ENCODE assay signal across 8 mouse cellular contexts in genomic region chr5:123149451-123150400, GRCm38 (mm10). TPM values are rescaled to one million over a fixed set of nuclear protein-coding genes. Genes with fewer than 3 reads are reported as not detected.
DNase-seq lines count a peak whose midpoint lies in the region; ATAC-seq lines count a peak whose summit lies in the region.

No protein-coding gene starts in this region.

- no peaks in the 10 kb centered on the region for H3K27me3 ChIP-seq in embryonic facial prominence, embryonic 13.5 days
- H3K27me3 ChIP-seq in limb, embryonic 13.5 days = no peaks in the 10 kb centered on the region
- no peaks in the 10 kb centered on the region for H3K27me3 ChIP-seq in midbrain, embryonic 14.5 days (ENCODE audit: control insufficient read depth, insufficient read depth, low read length)

- H3K9ac ChIP-seq in embryonic facial prominence, embryonic 13.5 days = peak overlapping the region; percentile 62
- peak overlapping the region; percentile 40 for H3K9ac ChIP-seq in limb, embryonic 13.5 days
- H3K9ac ChIP-seq in midbrain, embryonic 14.5 days (replicated peaks; ENCODE audit: low read length) = peak overlapping the region; percentile 37

- no peak overlapping the region; the same call in 1 of the 2 replicates for H3K27ac ChIP-seq in embryonic facial prominence, embryonic 13.5 days
- 0 out of 2 replicates have a peak overlapping the region, but pooled peaks have one; percentile 33 for H3K27ac ChIP-seq in limb, embryonic 13.5 days
- H3K27ac ChIP-seq in midbrain, embryonic 14.5 days (replicated peaks; ENCODE audit: low read depth, low read length) = peak overlapping the region; percentile 20; the same call in 1 of the 2 replicates

- H3K4me1 ChIP-seq in embryonic facial prominence, embryonic 13.5 days = peaks cover 56% of the 10 kb centered on the region
- peaks cover 56% of the 10 kb centered on the region for H3K4me1 ChIP-seq in limb, embryonic 13.5 days
- peaks cover 42% of the 10 kb centered on the region for H3K4me1 ChIP-seq in midbrain, embryonic 14.5 days (ENCODE audit: control insufficient read depth, insufficient read depth, low read length)

- whole genome bisulfite sequencing in embryonic facial prominence, embryonic 13.5 days = 9% methylated on average over 19 of the region's 19 CpGs
- 9% methylated on average over 19 of the region's 19 CpGs for WGBS in limb, embryonic 13.5 days
- WGBS in midbrain, embryonic 14.5 days = 11% methylated on average over 19 of the region's 19 CpGs

- H3K9me3 ChIP-seq in embryonic facial prominence, embryonic 13.5 days = no peaks in the 10 kb centered on the region
- H3K9me3 ChIP-seq in limb, embryonic 13.5 days = no peaks in the 10 kb centered on the region
- H3K9me3 ChIP-seq in midbrain, embryonic 14.5 days (ENCODE audit: control insufficient read depth, low read length) = no peaks in the 10 kb centered on the region

- peak; percentile 75; the same call in 1 of the 2 replicates for ATAC-seq in embryonic facial prominence, embryonic 13.5 days (ENCODE audit: insufficient number of reproducible peaks, insufficient read depth, low FRiP score, low TSS enrichment, low read depth)
- peak; percentile 87 for ATAC-seq in limb, embryonic 13.5 days (ENCODE audit: low FRiP score, low read depth)
- ATAC-seq in midbrain, embryonic 14.5 days (ENCODE audit: low FRiP score, low TSS enrichment) = peak; percentile 85

- H3K4me3 ChIP-seq in embryonic facial prominence, embryonic 13.5 days = peak overlapping the region; percentile 41
- H3K4me3 ChIP-seq in limb, embryonic 13.5 days = peak overlapping the region; percentile 40
- peak overlapping the region; percentile 36 for H3K4me3 ChIP-seq in midbrain, embryonic 14.5 days (replicated peaks; ENCODE audit: low read depth, low read length)

- peak; percentile 90 for DNase-seq in 416B (ENCODE audit: low read depth)
- peak; percentile 81 to 84 for DNase-seq in adrenal gland, postnatal 4 days (ENCODE audit: low spot score in 2 of 2)
- DNase-seq in heart, adult 8-10 months (ENCODE audit: low spot score) = peak; percentile 89
- peak; percentile 86 to 92 for DNase-seq in kidney, adult 8-10 months
- peak; percentile 92 for DNase-seq in midbrain, embryonic 14.5 days
- DNase-seq in spleen, adult 18-20 months = peak; percentile 79 to 90

- H3K36me3 ChIP-seq in embryonic facial prominence, embryonic 13.5 days = peaks cover 81% of the 10 kb centered on the region
- peaks cover 90% of the 10 kb centered on the region for H3K36me3 ChIP-seq in limb, embryonic 13.5 days
- peaks cover 79% of the 10 kb centered on the region for H3K36me3 ChIP-seq in midbrain, embryonic 14.5 days (ENCODE audit: control insufficient read depth, insufficient read depth, low read length)

- H3K4me2 ChIP-seq in embryonic facial prominence, embryonic 13.5 days = peak overlapping the region; percentile 68
- peak overlapping the region; percentile 67 for H3K4me2 ChIP-seq in limb, embryonic 13.5 days (replicated peaks)
- H3K4me2 ChIP-seq in midbrain, embryonic 14.5 days (ENCODE audit: low read length) = peak overlapping the region; percentile 60

RNA-seq across cellular contexts. Expression of gene Setd1b, which starts 7.7 kb away (rescaled TPM):
- 10 to 100 TPM; 36.8 to 37.2 TPM for total RNA-seq in adrenal gland, postnatal 4 days (2021)
- polyA plus RNA-seq in embryonic facial prominence, embryonic 13.5 days (2015; fragmentation: Nextera tagmentation; extraction: Ambion mirVana) = 12.3 and 13.0 TPM in 2 replicates
- 10 to 100 TPM; 14.3 to 21.5 (median 18.2) TPM for total RNA-seq in heart, adult 8-10 months (2022)
- 11.1 and 12.0 TPM in 2 replicates for polyA plus RNA-seq in limb, embryonic 13.5 days (2015; fragmentation: Nextera tagmentation; extraction: Ambion mirVana)
- polyA plus RNA-seq in midbrain, embryonic 14.5 days (2014; fragmentation: Nextera tagmentation; extraction: Ambion mirVana) = 14.2 and 15.0 TPM in 2 replicates

RNA-seq across cellular contexts. Expression of gene Rhof, which starts 17.2 kb away (rescaled TPM):
- total RNA-seq in adrenal gland, postnatal 4 days (2021) = 1 to 10 TPM; 1.8 TPM
- polyA plus RNA-seq in embryonic facial prominence, embryonic 13.5 days (2015; fragmentation: Nextera tagmentation; extraction: Ambion mirVana) = 5.6 and 6.6 TPM in 2 replicates
- total RNA-seq in heart, adult 8-10 months (2022) = 1 to 10 TPM in 1 of 4 experiments, under 1 TPM in 3; 0.38 to 1.7 (median 0.68) TPM
- polyA plus RNA-seq in limb, embryonic 13.5 days (2015; fragmentation: Nextera tagmentation; extraction: Ambion mirVana) = 3.7 and 4.6 TPM in 2 replicates
- 7.1 and 8.9 TPM in 2 replicates for polyA plus RNA-seq in midbrain, embryonic 14.5 days (2014; fragmentation: Nextera tagmentation; extraction: Ambion mirVana)

RNA-seq across cellular contexts. Expression of gene Psmd9, which starts 19.5 kb away (rescaled TPM):
- 10 to 100 TPM; 36.0 to 36.5 TPM for total RNA-seq in adrenal gland, postnatal 4 days (2021)
- 95.3 and 107 TPM in 2 replicates for polyA plus RNA-seq in embryonic facial prominence, embryonic 13.5 days (2015; fragmentation: Nextera tagmentation; extraction: Ambion mirVana)
- total RNA-seq in heart, adult 8-10 months (2022) = 10 to 100 TPM; 11.7 to 16.6 (median 13.8) TPM
- 99.6 and 104 TPM in 2 replicates for polyA plus RNA-seq in limb, embryonic 13.5 days (2015; fragmentation: Nextera tagmentation; extraction: Ambion mirVana)
- polyA plus RNA-seq in midbrain, embryonic 14.5 days (2014; fragmentation: Nextera tagmentation; extraction: Ambion mirVana) = 51.3 and 61.2 TPM in 2 replicates

RNA-seq across cellular contexts. Expression of gene Hpd, which starts 32.8 kb away (rescaled TPM):
- total RNA-seq in adrenal gland, postnatal 4 days (2021) = 10 to 100 TPM in 1 of 2 experiments, 1 to 10 TPM in 1; 2.2 to 48.2 TPM
- 0.65 TPM in 1 of 2 replicates, not detected in the other for polyA plus RNA-seq in embryonic facial prominence, embryonic 13.5 days (2015; fragmentation: Nextera tagmentation; extraction: Ambion mirVana)
- not detected for total RNA-seq in heart, adult 8-10 months (2022)
- polyA plus RNA-seq in limb, embryonic 13.5 days (2015; fragmentation: Nextera tagmentation; extraction: Ambion mirVana) = not detected in 2 replicates
- polyA plus RNA-seq in midbrain, embryonic 14.5 days (2014; fragmentation: Nextera tagmentation; extraction: Ambion mirVana) = not detected in 2 replicates
